Mouse (Mus musculus) liver (tissue): ENCODE results near the gene Large1.
"Not testable (repeated sequence)": the region's sequence is repeated elsewhere in the genome, so short reads cannot be mapped to it uniquely, and the experiment has no call there.

Experiments used
- DNase-seq: peaks from one replicate; pipeline ENCODE4 v3.0.0-alpha.2; 2020; ENCODE audit warnings: mixed read lengths

Gene Large1

GRCm38 (mm10) chr8:73291630-73292029, 61.7 kb downstream of the Large1 start:
- DNase-seq: no peak

- DNase-seq: no peak
Observed at GRCm38 (mm10) chr8:73290636-73291035, 62.7 kb downstream of the Large1 start.

GRCm38 (mm10) chr8:73289831-73290230, 63.5 kb downstream of the Large1 start:
- no peak for DNase-seq

- no peak for DNase-seq
Observed at GRCm38 (mm10) chr8:73281996-73282395, 71.3 kb downstream of the Large1 start.

GRCm38 (mm10) chr8:73276015-73276414, 77.3 kb downstream of the Large1 start:
- no peak for DNase-seq

GRCm38 (mm10) chr8:73275445-73275844, 77.9 kb downstream of the Large1 start:
- not testable (repeated sequence) for DNase-seq

GRCm38 (mm10) chr8:73273150-73273549, 80.2 kb downstream of the Large1 start:
- DNase-seq: no peak

GRCm38 (mm10) chr8:73270991-73271390, 82.3 kb downstream of the Large1 start:
- DNase-seq: no peak

- DNase-seq: no peak
Observed at GRCm38 (mm10) chr8:73257981-73258380, 95.4 kb downstream of the Large1 start.

- no peak for DNase-seq
Observed at GRCm38 (mm10) chr8:73244186-73244585, 109.2 kb downstream of the Large1 start.

GRCm38 (mm10) chr8:73242066-73242465, 111.3 kb downstream of the Large1 start:
- DNase-seq: no peak

GRCm38 (mm10) chr8:73234209-73234608, 119.1 kb downstream of the Large1 start:
- no peak for DNase-seq

- no peak for DNase-seq
Observed at GRCm38 (mm10) chr8:73233358-73234041, 119.8 kb downstream of the Large1 start.

- DNase-seq: no peak
Observed at GRCm38 (mm10) chr8:73226841-73227240, 126.5 kb downstream of the Large1 start.

GRCm38 (mm10) chr8:73225654-73226053, 127.7 kb downstream of the Large1 start:
- DNase-seq: no peak

- DNase-seq: no peak
Observed at GRCm38 (mm10) chr8:73219178-73219811, 134.0 kb downstream of the Large1 start.

- DNase-seq: no peak
Observed at GRCm38 (mm10) chr8:73206831-73207230, 146.5 kb downstream of the Large1 start.

GRCm38 (mm10) chr8:73201854-73202253, 151.5 kb downstream of the Large1 start:
- DNase-seq: no peak

GRCm38 (mm10) chr8:73197714-73198113, 155.6 kb downstream of the Large1 start:
- no peak for DNase-seq

- DNase-seq: no peak
Observed at GRCm38 (mm10) chr8:73188684-73189083, 164.7 kb downstream of the Large1 start.

GRCm38 (mm10) chr8:73187381-73187780, 166.0 kb downstream of the Large1 start:
- no peak for DNase-seq

- DNase-seq: no peak
Observed at GRCm38 (mm10) chr8:73178434-73178833, 174.9 kb downstream of the Large1 start.

- DNase-seq: no peak
Observed at GRCm38 (mm10) chr8:73172661-73173060, 180.7 kb downstream of the Large1 start.

- DNase-seq: peak; percentile 2
Observed at GRCm38 (mm10) chr8:73161994-73162393, 191.3 kb downstream of the Large1 start.

GRCm38 (mm10) chr8:73161564-73161963, 191.8 kb downstream of the Large1 start:
- no peak for DNase-seq
